Mouse (Mus musculus) stomach, embryonic 16.5 days (tissue): Measurements from ENCODE around the gene Galm. TPM values are rescaled to one million over a fixed set of nuclear protein-coding genes. Genes with fewer than 3 reads are reported as not detected.

Experiments
- ATAC-seq: fragments of 200-750 bp; cut with Nextera tagmentation; 2 replicates; pipeline ENCODE4 v1.8.0; 2017; ENCODE audit warnings: moderate number of reproducible peaks, moderate TSS enrichment; ENCODE audit not compliant: insufficient read depth, low FRiP score
- H3K27ac ChIP-seq: fragments of 300-500 bp; sonication (generic); 2 replicates; pipeline ENCODE4 v1.5.1; 2014; ENCODE audit warnings: low read length
- H3K27me3 ChIP-seq: fragments of 300-500 bp; sonication (generic); 2 replicates; pipeline ENCODE4 v1.6.1; 2014; ENCODE audit warnings: low read length, control low read depth, mixed read lengths; ENCODE audit not compliant: control insufficient read depth, insufficient read depth
- H3K36me3 ChIP-seq: fragments of 300-500 bp; sonication (generic); 2 replicates; pipeline ENCODE4 v1.6.1; 2014; ENCODE audit warnings: low read length; ENCODE audit not compliant: control insufficient read depth, insufficient read depth
- H3K4me1 ChIP-seq: fragments of 300-500 bp; sonication (generic); 2 replicates; pipeline ENCODE4 v1.6.1; 2014; ENCODE audit warnings: low read length, control low read depth, mixed read lengths; ENCODE audit not compliant: control insufficient read depth, insufficient read depth
- H3K4me2 ChIP-seq: fragments of 300-500 bp; sonication (generic); 2 replicates; pipeline ENCODE4 v1.6.1; 2014; ENCODE audit warnings: low read depth, low read length, mixed read lengths
- H3K4me3 ChIP-seq: fragments of 300-500 bp; sonication (generic); replicated peaks from 2 replicates; pipeline ENCODE4 v1.5.1; 2014; ENCODE audit warnings: mild to moderate bottlenecking, low read length
- H3K9ac ChIP-seq: fragments of 300-500 bp; sonication (generic); 2 replicates; pipeline ENCODE4 v1.6.1; 2014; ENCODE audit warnings: low read length
- H3K9me3 ChIP-seq: fragments of 300-500 bp; sonication (generic); replicated peaks from 2 replicates; pipeline ENCODE4 v1.6.1; 2016; ENCODE audit warnings: low read length, control low read depth; ENCODE audit not compliant: control insufficient read depth
- WGBS: fragments of 180-500 bp; shearing (Covaris S2); extraction: QIAGEN DNeasy Blood & Tissue Kit; methylation state at CpG from one replicate; pipeline ENCODE4 v1.1.7; 2014; 5-methylcytosine and 5-hydroxymethylcytosine counted together
- polyA plus RNA-seq: library from polyadenylated mRNA; unstranded; fragments of >200 nt; fragmentation: Nextera tagmentation; extraction: Ambion mirVana; gene quantifications from 2 replicates; pipeline ENCODE4 v1.2.1, GENCODE M21; 2015

The Galm gene
- polyA plus RNA-seq, 1 experiment from 2014 or later, result 34.3 TPM

- 56% methylated on average over 12 of the region's 12 CpGs for WGBS
Measured at GRCm38 (mm10) chr17:80152767-80153630, 25.7 kb downstream of the Galm start.

DNA sequence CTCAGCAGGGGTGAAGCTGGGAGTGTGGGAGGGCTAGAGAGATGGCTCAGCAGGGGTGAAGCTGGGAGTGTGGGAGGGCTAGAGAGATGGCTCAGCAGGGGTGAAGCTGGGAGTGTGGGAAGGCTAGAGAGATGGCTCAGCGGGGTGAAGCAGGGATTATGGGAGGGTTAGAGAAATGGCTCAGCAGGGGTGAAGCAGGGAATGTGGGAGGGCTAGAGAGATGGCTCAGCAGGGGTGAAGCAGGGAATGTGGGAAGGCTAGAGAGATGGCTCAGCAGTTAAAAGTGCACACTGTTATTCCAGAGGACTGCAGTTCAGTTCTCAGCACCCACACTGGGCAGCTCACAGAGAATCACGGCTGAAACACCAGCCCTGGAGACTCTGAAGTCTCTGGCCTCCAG lies 26.4 kb downstream of the Galm start:
- Histone ChIP-seq H3K4me3 (no peak overlapping the region), H3K27ac (no peak overlapping the region), H3K36me3 (no peaks in the 10 kb centered on the region), H3K9me3 (no peaks in the 10 kb centered on the region), H3K4me1 (0 out of 2 replicates have a peak, but pooled peaks cover 3% of the 10 kb centered on the region), H3K9ac (no peak overlapping the region), H3K27me3 (no peaks in the 10 kb centered on the region), H3K4me2 (no peak overlapping the region)
- no peak for ATAC-seq
- WGBS, result 59% methylated on average over 2 of the region's 2 CpGs

More at GRCm38 (mm10) chr17:80152767-80153630, 25.7 kb downstream of the Galm start:
- no peak overlapping the region for H3K4me3 ChIP-seq
- 0 out of 2 replicates have a peak, but pooled peaks cover 3% of the 10 kb centered on the region for H3K4me1 ChIP-seq
- H3K4me2 ChIP-seq, result no peak overlapping the region
- ATAC-seq, result no peak
- no peak overlapping the region for H3K9ac ChIP-seq
- H3K9me3 ChIP-seq, result no peaks in the 10 kb centered on the region
- no peaks in the 10 kb centered on the region for H3K36me3 ChIP-seq
- no peaks in the 10 kb centered on the region for H3K27me3 ChIP-seq
- H3K27ac ChIP-seq, result peak overlapping the region; percentile 38; the same call in 1 of the 2 replicates

GRCm38 (mm10) chr17:80156905-80157304 lies 29.6 kb downstream of the Galm start:
- H3K9me3 ChIP-seq, result no peaks in the 10 kb centered on the region
- H3K4me2 ChIP-seq, result no peak overlapping the region
- no peaks in the 10 kb centered on the region for H3K27me3 ChIP-seq
- H3K36me3 ChIP-seq, result no peaks in the 10 kb centered on the region
- no peak overlapping the region for H3K27ac ChIP-seq
- H3K4me1 ChIP-seq, result 0 out of 2 replicates have a peak, but pooled peaks cover 3% of the 10 kb centered on the region
- H3K9ac ChIP-seq, result no peak overlapping the region
- WGBS, result 88% methylated on average over 8 of the region's 8 CpGs
- no peak overlapping the region for H3K4me3 ChIP-seq
- no peak for ATAC-seq

- H3K9ac ChIP-seq, result no peak overlapping the region
Measured at GRCm38 (mm10) chr17:80157489-80157888, 30.2 kb downstream of the Galm start.

DNA sequence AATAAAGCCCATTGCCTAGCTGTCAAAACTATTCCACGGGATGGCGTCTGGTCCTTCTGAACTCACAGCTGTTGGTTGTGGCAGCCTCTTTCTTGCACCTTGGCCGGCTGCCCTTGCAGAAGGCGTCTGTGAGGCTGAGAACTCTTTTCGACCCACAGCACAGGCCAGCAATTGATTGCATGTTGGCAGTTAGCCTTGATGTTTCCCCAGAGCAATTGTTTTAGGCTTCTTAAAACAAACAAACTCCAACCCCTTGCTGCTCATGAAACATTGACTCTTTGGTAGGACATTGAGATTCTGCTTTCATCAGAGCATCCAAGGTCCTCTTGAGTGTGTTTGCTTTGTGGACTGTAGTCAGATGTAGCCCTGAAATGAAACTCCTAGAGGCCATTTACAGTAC lies 33.2 kb downstream of the Galm start:
- no peak overlapping the region for H3K9ac ChIP-seq
- WGBS, result 22% methylated on average over 5 of the region's 5 CpGs
- H3K9me3 ChIP-seq, result no peaks in the 10 kb centered on the region
- ATAC-seq, result peak; percentile 69; the same call in 1 of the 2 replicates
- no peaks in the 10 kb centered on the region for H3K36me3 ChIP-seq
- H3K27ac ChIP-seq, result peak overlapping the region; percentile 15
- no peaks in the 10 kb centered on the region for H3K27me3 ChIP-seq
- H3K4me2 ChIP-seq, result no peak overlapping the region
- H3K4me1 ChIP-seq, result peaks cover 5% of the 10 kb centered on the region
- H3K4me3 ChIP-seq, result no peak overlapping the region

More at GRCm38 (mm10) chr17:80157489-80157888, 30.2 kb downstream of the Galm start:
- Histone ChIP-seq H3K4me2 (no peak overlapping the region), H3K27me3 (no peaks in the 10 kb centered on the region), H3K27ac (no peak overlapping the region), H3K4me1 (0 out of 2 replicates have a peak, but pooled peaks cover 3% of the 10 kb centered on the region), H3K4me3 (no peak overlapping the region), H3K36me3 (no peaks in the 10 kb centered on the region), H3K9me3 (no peaks in the 10 kb centered on the region)
- no peak for ATAC-seq
- 85% methylated on average over 6 of the region's 6 CpGs for WGBS

DNA sequence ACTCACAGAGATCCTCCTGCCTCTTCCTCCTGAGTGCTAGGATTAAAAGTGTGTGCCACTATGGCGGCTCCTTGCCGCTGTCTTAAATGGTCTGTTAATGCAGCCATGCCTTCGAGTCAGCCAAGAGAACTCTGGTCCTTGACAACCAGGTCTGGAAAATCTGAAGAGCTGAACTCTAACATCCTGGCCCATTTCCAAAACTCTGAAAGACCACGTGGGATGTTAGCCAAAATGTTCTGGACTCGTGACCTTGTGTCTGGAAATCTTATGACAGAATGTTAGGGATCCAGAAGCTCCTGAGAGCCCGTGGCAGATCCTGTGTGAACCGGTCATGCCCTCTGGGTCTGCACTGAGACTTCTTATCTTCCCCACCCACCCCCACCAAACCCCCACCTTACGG lies 36.7 kb downstream of the Galm start:
- no peak for ATAC-seq
- peaks cover 24% of the 10 kb centered on the region for H3K4me1 ChIP-seq
- H3K36me3 ChIP-seq, result no peaks in the 10 kb centered on the region
- H3K27me3 ChIP-seq, result no peaks in the 10 kb centered on the region
- no peak overlapping the region for H3K4me3 ChIP-seq
- 69% methylated on average over 8 of the region's 8 CpGs for WGBS
- H3K27ac ChIP-seq, result no peak overlapping the region
- H3K4me2 ChIP-seq, result no peak overlapping the region
- no peak overlapping the region for H3K9ac ChIP-seq
- H3K9me3 ChIP-seq, result no peaks in the 10 kb centered on the region

- H3K36me3 ChIP-seq, result no peaks in the 10 kb centered on the region
- peaks cover 21% of the 10 kb centered on the region for H3K4me1 ChIP-seq
- no peaks in the 10 kb centered on the region for H3K27me3 ChIP-seq
- no peaks in the 10 kb centered on the region for H3K9me3 ChIP-seq
- H3K4me3 ChIP-seq, result no peak overlapping the region
- peak; percentile 34; the same call in 1 of the 2 replicates for ATAC-seq
- H3K4me2 ChIP-seq, result no peak overlapping the region
- H3K9ac ChIP-seq, result no peak overlapping the region
- peak overlapping the region; percentile 56 for H3K27ac ChIP-seq
- WGBS, result 41% methylated on average over 6 of the region's 6 CpGs
Measured at GRCm38 (mm10) chr17:80165741-80166140, 38.5 kb downstream of the Galm start.

DNA sequence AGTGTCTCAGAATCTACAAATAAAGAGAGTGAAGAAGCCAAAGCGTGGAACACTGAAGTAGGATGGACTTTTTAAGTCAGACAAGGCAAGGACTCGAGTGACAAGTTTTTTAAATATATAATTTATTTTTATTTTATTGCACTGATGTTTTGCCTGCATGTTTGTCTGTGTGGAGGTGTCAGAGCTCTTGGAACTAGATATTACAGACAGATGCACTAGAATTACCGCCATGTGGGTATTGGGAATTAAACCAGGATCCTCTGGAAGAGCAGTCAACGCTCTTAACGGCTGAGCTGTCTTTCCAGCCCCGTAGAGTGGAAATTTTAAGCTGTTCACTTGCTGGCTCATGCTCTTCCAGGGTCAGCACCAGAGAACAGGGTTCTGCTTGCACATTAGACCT lies 39.1 kb downstream of the Galm start:
- peak overlapping the region; percentile 56 for H3K27ac ChIP-seq
- no peak overlapping the region for H3K4me3 ChIP-seq
- H3K27me3 ChIP-seq, result no peaks in the 10 kb centered on the region
- 85% methylated on average over 6 of the region's 6 CpGs for WGBS
- no peak overlapping the region for H3K4me2 ChIP-seq
- H3K4me1 ChIP-seq, result peaks cover 21% of the 10 kb centered on the region
- H3K9ac ChIP-seq, result no peak overlapping the region
- H3K36me3 ChIP-seq, result no peaks in the 10 kb centered on the region
- H3K9me3 ChIP-seq, result no peaks in the 10 kb centered on the region
- no peak for ATAC-seq

- no peak overlapping the region for H3K4me2 ChIP-seq
- no peak overlapping the region for H3K9ac ChIP-seq
- H3K9me3 ChIP-seq, result no peaks in the 10 kb centered on the region
- H3K27me3 ChIP-seq, result no peaks in the 10 kb centered on the region
- peaks cover 21% of the 10 kb centered on the region for H3K4me1 ChIP-seq
- ATAC-seq, result no peak
- H3K4me3 ChIP-seq, result no peak overlapping the region
- WGBS, result 71% methylated on average over 4 of the region's 4 CpGs
- H3K27ac ChIP-seq, result no peak overlapping the region
- no peaks in the 10 kb centered on the region for H3K36me3 ChIP-seq
Measured at GRCm38 (mm10) chr17:80167436-80167835, 40.2 kb downstream of the Galm start.
